Mouse (Mus musculus): ENCODE measurements around the gene Tirap. TPM values are rescaled to one million over a fixed set of nuclear protein-coding genes. Genes with fewer than 3 reads are reported as not detected.

Gene Tirap
- 1.4 and 1.6 TPM in 2 replicates for polyA plus RNA-seq (2021; fragmentation: Nextera tagmentation)
- long read RNA-seq, experiment 1, partial matches to known transcripts = 0 of 1 reads
- long read RNA-seq, experiment 1, other reads (novel, unspliced or antisense) = 0 of 1 reads
- long read RNA-seq, experiment 2, partial matches to known transcripts = 2 of 4 reads
- long read RNA-seq, experiment 2, other reads (novel, unspliced or antisense) = 1 of 4 reads

GRCm38 (mm10) chr9:35199772-35200471 lies at the start of gene Tirap, which contains the start of gene Srpr:
Gene Tirap (minus strand): TSS chr9:35200291.
Gene Srpr (plus strand): TSS chr9:35200175.

GRCm38 (mm10) chr9:35210542-35211474 lies 10.7 kb upstream of the Tirap start, which contains the start of gene Foxred1:
Gene Foxred1 (minus strand): TSS chr9:35211055.

GRCm38 (mm10) chr9:35175251-35176123 lies 24.6 kb downstream of the Tirap start, which contains the start of gene Dcps:
Gene Dcps (minus strand): TSS chr9:35176061.

Other genes with a start within 250 kb of the Tirap start
- 30.8 and 35.2 TPM in 2 replicates for gene St3gal4, start 81.0 kb downstream of the Tirap start, polyA plus RNA-seq (2021; fragmentation: Nextera tagmentation)
- 22.0 and 26.6 TPM in 2 replicates for gene Dcps, start 24.2 kb downstream of the Tirap start, polyA plus RNA-seq (2021; fragmentation: Nextera tagmentation)
- gene Srpr, start 116 bp downstream of the Tirap start, polyA plus RNA-seq (2021; fragmentation: Nextera tagmentation) = 81.9 and 95.1 TPM in 2 replicates
- 14.9 and 18.7 TPM in 2 replicates for gene Foxred1, start 10.8 kb upstream of the Tirap start, polyA plus RNA-seq (2021; fragmentation: Nextera tagmentation)
- gene Fam118b, start 67.5 kb upstream of the Tirap start, polyA plus RNA-seq (2021; fragmentation: Nextera tagmentation) = 15.2 and 15.4 TPM in 2 replicates
- 9.2 and 9.8 TPM in 2 replicates for gene Rpusd4, start 67.6 kb upstream of the Tirap start, polyA plus RNA-seq (2021; fragmentation: Nextera tagmentation)
- gene Cdon, start 220.8 kb upstream of the Tirap start, polyA plus RNA-seq (2021; fragmentation: Nextera tagmentation) = 0.59 and 0.90 TPM in 2 replicates